Mouse (Mus musculus): ENCODE data around the gene Lclat1.

Gene Lclat1

GRCm38 (mm10) chr17:73091368-73091767 is 16.4 kb upstream of the Lclat1 start:
- DNase-seq: no peak

GRCm38 (mm10) chr17:73092103-73093097 is 15.4 kb upstream of the Lclat1 start:
- no peak for DNase-seq

DNA sequence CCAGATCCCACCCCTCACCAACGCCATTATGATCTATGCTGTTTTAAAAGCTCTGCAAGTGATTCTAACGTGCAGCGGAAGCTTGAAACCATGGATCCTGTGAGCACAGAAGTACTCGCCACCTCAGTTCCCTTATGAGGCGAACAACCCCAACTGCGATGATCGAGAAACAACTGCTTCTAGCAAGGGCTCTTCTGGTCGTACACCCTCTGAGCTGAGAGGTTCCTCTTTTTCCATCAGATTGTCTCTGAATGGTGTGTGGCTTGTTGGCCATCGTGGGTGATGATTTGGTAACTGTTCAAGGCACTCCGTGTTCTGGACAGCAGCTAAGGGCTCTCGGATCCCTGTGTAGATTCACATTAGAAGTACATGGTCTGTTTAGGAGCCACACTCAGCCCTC is 12.7 kb upstream of the Lclat1 start:
- DNase-seq: peak; percentile 63 to 64

DNA sequence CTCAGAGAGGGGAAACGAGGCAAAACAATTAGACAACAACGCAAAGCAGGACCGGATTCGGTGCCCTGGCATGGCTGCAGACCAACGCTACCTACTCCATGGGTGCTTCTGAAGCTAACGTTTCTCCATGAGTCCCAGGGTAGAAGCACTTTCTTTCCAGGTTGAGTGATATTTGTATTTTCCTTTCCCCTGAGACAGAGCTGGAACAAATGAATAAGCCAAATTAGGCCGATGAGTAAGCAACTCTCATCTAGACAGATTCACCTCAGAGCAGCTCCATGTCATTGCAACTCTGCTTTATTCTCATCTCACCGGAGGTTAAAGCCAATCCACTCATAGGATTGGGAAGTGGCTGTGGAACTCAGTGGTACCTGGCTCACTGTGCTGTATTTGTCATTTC is 12.2 kb upstream of the Lclat1 start:
- no peak for DNase-seq

DNA sequence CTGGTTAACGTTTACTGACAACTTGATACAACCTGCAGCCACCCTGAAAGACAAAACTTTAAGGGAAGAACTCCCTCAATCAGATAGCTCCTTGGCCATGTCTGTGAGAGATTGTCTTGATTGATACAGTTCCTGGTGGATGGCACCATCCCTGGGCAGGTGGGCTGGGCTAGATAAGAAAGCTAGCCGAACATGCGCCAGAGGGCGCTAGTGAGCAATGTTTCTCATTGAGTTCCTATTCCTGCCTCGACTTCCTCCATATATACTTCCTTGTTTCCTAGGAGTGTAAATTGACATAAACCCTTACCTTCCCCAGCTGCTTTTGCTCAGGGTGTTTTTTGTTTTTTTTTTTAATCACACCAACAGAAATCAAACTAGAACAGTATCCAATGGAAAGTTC is 11.3 kb upstream of the Lclat1 start:
- DNase-seq: peak; percentile 79 to 80

DNA sequence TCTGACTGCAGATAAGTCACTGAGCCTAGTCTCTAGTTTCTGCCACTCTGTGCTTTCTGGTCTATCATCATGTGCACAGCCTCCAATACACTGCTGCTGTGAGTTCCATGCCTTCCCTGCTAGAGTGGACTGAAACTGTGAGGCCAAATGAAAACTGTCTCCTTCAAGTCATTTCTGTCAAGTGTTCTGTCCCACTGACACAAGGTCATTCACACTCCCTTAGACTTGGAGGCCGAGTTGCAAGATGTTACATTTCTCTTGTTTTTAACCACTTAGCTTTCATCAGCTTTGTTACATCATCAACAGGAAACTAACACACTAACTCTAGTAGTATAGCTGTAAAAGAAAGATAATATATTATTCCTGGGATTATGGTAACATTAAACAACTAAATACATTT is 9.1 kb upstream of the Lclat1 start:
- no peak for DNase-seq

DNA sequence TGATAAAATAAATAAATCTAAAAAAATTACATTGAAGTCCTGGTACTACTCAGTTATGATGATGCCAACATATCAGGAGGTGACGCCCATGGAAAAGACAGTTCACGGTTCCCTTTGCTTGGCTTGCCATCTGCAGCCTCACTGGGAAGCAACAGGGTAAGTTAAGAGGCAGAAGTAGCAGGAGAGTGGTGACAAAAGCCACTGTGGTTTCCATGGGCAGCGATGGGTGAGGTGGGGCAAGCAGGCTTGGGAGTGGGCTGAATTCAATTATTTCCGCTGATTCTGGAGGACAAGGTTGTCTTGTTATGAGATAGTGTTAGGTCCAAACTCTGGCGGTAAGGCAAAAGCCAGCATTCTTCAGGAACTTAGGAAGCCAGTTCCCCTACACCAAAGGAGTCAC is 7.4 kb upstream of the Lclat1 start:
- no peak for DNase-seq

- no peak for DNase-seq
Observed at GRCm38 (mm10) chr17:73102538-73102937, 5.2 kb upstream of the Lclat1 start.

DNA sequence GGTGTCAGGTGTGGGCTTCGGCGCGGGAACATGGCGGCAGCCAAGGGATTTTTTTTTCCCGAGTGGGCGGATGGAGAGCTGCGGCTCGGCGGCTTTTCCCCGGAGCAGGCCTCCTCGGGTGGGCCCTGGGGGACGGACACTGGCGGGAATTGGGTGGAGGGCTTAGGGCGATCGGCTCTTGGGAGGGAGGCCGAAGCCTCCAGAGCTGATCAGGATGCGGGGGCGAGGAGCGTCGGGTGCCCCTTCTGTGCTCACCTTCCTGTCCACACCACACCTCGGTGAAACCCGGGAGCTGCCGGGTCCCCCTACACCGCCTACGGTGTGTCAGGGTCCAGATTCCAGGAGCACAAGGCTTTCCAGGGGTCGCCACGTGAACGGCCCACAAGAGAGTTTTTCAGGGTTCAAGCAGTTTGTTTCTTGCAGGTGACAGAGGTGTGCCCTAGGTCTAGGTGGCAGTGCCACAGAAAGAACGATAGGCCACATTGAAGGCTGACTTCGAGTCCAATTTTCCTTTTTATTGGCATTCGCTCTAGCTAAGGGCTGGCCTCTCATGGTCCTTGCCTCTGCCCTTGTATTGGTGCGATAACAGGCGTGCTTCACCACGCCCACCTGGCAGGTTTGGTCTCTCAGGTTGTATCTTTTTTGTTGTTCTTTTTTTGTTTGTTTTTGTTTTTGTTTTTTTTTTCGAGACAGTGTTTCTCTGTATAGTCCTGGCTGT is 544 bp downstream of the Lclat1 start:
- DNase-seq: peak; percentile 53 to 58

GRCm38 (mm10) chr17:73108888-73109259 is 1.1 kb downstream of the Lclat1 start:
- no peak for DNase-seq

- DNase-seq: no peak
Observed at GRCm38 (mm10) chr17:73112128-73112527, 4.3 kb downstream of the Lclat1 start.

DNA sequence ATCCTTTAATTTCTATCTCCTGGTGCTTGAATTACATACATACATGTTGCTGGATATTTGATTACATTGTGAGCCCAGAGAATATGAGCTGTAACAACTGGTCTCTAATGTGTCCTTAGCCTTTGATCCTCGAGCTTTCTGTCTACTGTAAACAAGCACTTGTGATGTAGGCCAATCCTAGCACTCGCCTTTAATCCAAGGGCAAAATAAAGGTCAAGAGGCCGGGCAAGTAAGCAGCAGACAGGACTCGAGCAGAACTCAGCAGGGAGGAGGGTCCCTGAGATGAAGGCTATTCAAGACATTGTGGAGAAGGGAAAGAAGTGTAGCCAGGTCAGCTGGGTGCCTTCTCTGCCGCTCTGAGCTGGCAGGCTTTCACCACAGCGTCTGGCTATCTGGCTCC is 4.8 kb downstream of the Lclat1 start:
- no peak for DNase-seq

- no peak for DNase-seq
Observed at GRCm38 (mm10) chr17:73113230-73113629, 5.4 kb downstream of the Lclat1 start.

- no peak for DNase-seq
Observed at GRCm38 (mm10) chr17:73118134-73118533, 10.3 kb downstream of the Lclat1 start.

DNA sequence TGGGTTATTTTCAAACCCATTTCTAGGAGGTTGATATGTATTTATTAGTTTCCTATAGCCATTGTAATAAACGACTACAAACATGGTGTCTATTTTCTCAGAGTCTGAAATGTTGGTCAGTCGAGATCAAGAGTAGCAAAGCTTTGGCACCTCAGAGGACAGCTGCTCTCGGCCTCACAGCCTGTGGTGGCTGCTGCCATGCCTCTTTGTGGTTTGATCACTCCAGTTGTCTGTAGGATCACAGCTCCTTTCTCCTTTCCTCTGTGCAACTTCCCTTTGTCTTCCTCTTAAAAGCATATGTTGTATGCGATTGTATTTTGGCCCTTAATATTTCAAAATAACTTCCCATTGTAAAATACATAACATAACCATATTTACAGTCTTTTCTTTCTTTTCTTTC is 10.9 kb downstream of the Lclat1 start:
- DNase-seq: no peak

DNA sequence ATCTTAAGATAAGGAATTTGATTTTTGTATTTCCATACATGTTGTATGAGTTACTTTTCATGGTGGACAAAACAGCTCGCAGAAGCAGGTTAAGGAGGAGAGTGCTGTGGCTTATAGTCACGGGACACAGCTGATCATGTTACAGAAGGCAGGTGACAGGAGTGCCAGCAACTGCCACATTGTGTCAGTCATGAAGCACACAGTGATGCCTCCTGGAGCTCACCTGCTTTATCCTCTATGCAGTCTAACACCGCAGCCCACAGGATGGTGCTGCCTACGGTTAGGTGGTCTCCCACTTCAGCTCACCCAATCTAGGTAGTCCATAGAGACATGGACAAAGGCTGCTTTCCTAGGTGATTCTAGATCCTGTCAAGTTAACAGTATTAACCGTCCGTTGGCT is 11.4 kb downstream of the Lclat1 start:
- DNase-seq: no peak

GRCm38 (mm10) chr17:73120545-73120944 is 12.8 kb downstream of the Lclat1 start:
- DNase-seq: no peak

- DNase-seq: no peak
Observed at GRCm38 (mm10) chr17:73121726-73122125, 13.9 kb downstream of the Lclat1 start.

- no peak for DNase-seq
Observed at GRCm38 (mm10) chr17:73126349-73126748, 18.6 kb downstream of the Lclat1 start.

GRCm38 (mm10) chr17:73126903-73127302 is 19.1 kb downstream of the Lclat1 start:
- no peak for DNase-seq

DNA sequence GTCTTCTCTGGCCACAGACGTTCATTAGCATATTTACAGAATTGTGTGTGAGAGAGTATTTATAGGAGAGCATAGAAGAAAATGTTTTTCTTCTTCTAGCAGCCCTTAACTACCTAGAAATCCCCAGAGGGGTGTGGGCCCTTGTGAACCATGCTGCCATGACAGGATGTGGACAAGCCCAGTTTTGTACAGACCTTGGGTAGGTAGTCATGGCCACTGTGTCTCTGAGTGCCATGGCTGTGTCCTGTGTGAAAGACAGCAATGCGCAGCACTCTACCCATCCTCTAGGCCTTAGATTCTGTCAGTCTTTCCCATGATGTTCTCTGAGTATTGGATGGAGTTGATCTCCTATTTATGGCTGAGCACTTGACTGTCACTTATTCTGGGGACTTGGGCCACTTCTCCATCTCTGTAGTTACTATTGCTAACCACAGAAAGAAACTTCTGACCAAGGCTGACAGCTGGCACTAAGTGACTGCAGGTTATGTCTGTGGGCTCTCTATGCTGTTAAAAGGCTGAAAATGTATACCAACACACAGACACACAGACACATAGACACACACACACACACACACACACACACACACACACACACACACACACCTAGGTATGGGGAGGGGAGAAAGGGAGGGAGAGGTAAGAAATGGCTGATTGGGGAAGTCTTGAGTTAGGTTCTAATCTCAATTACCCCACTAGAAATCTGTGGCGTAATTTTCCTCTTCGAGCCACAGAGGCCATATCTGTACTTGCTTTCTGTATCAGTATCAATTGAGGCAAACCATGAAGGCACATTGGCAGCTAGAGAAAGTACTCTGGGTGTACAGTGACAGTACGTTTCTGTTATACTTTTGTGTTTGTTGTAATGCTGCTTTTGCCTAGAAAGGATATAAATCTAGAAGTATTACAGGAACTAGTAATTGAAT is 29.0 kb downstream of the Lclat1 start:
- peak; percentile 48 to 53 for DNase-seq

- DNase-seq: no peak
Observed at GRCm38 (mm10) chr17:73138217-73138616, 30.4 kb downstream of the Lclat1 start.

GRCm38 (mm10) chr17:73142029-73142428 is 34.2 kb downstream of the Lclat1 start:
- DNase-seq: peak in 1 of 2 experiments; percentile 15
